Mouse (Mus musculus) c-Kit-positive CD71-positive TER-119-negative erythroid progenitor cells, embryonic 14.5 days (primary cell): ENCODE data around the gene Vps37c.

Experiments
- DNase-seq: peaks from one replicate; pipeline ENCODE4 v3.0.0-alpha.2; 2013; ENCODE audit warnings: low read depth

Vps37c gene

DNA sequence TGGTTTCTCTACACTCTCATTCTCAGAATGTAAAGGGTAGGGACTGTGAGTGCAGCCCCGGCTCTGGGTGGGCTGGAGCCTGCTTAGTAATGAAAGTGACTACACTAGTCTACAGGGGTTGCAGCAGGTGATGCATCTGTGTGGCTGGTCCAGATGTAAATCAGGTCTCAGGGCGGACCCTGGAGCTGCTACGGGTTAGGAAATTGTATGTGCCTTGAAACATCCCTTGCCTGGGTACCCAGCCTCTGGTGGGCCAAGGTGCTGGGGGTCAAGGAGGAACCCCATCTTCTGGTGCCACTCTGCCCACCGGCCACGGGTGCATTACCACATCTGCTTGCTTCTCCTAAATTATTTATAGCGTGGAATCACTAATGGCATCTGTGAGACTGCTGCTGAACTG is 25.6 kb downstream of the Vps37c start:
- DNase-seq: no peak

DNA sequence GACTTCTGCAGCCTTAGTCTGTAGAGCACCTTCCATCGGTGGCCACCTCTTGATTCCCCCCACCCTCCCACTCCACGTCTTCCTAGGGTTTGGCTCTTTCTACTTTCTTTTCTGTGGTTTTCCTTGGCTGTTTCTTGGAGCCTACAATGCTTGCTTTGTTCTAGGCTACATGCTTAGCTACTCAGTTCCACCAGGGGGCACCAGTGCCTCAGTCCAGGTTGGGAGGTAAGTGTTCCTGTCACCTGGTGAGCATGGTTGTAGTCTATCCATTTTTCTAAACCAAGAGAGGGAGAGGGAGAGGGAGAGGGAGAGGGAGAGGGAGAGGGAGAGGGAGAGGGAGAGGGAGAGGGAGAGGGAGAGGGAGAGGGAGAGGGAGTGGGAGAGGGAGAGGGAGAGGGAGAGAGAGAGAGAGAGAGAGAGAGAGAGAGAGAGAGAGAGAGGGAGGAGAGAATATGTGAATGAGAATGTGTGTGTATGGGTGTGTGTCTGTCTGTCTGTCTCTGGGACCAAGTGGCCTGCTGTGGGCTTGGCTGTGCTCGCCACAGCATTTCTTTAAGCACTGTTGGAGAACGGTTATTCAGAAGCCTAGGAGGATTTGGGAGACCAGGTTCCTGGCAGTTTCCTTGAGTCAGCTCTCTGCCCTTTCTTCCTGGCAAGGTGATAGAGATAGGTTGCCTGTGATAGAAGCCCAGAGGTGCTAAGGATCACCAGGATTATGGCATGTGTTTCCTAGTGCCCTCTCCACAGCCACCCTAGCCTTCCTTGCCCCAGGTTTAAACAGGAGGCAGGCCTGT is 26.3 kb downstream of the Vps37c start:
- DNase-seq: no peak

DNA sequence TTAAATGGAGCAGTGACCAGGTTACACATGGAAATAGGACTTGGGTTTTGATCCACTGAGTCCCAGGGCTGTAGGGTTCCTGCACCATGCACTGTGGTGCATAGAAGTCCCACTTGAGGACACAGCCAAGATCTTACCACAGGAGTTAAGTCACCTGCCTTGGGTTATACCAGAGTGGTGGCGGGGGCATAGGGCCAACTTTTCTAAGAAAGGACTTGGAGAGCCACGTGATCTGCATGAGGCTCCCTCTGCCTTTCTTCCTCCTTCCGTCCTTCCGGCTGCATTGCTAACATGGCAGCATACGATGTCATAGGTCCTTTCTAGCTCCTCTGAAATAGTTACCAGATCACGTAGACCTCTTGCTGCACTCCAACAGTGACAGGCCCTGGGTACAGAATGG is 26.9 kb downstream of the Vps37c start:
- no peak for DNase-seq

DNA sequence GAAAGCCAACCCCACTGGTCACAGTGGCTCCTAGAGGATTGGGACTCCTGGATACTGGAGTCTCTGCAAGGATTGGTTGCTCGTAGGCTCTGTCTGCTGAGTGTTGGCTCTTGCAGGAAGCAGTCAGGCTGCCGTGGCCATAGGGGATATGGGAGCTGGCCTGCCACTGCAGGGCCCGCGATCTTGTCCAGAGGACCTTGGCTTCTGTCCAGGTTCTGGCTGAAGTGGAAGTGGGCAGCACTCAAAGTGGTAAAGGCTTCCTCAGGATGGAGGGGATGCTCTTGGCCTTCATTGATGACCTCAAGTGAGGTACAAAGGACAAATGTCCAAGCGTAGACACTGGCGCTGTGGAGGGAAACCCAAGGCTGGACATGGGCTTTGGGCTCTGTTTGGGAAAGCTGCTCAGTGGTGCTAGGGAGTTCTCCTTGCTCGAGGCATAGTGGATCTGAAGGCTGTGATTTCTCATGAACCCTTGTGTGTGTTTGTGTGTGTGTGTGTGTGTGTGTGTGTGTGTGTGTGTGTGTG is 29.8 kb downstream of the Vps37c start:
- DNase-seq: no peak

DNA sequence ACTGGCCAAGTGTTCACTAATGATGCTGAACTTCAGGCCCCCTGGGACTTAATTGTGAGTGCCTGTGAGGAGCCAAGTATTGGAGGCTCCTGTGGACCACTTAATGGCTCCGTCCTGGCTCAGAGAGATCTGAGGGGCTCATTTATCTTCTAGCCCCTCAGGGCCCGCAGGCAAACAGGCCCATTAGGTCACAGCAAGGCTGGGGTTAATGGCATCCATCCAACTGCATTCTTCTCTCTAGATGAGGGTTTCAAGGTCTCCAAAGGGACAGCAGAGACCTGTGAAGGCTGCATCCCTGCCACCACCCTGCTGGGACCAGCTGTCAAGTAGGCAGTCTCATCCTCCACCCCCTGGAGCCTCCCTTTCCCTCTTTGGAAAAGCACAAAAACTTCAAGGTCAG is 31.2 kb downstream of the Vps37c start:
- no peak for DNase-seq

DNA sequence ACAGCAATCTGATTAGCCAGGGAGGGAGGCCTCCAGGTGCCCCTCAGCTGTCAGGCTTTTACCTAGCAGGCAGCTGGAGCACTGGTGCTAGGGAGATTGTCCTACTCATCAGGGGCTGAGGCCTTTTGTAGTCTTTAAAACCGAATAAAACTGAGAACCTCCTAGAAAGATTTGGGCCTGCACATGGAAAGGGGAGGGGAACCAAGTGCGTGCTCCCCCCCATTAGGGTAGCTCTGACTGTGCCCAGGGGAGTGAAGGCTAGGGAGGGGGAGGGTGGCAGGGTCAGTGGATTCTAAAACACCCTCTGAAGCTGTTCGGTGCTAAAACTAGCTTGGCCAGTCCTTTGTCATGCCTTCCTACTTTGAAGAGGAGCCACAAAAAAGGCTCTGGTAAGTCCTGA is 32.0 kb downstream of the Vps37c start:
- no peak for DNase-seq

DNA sequence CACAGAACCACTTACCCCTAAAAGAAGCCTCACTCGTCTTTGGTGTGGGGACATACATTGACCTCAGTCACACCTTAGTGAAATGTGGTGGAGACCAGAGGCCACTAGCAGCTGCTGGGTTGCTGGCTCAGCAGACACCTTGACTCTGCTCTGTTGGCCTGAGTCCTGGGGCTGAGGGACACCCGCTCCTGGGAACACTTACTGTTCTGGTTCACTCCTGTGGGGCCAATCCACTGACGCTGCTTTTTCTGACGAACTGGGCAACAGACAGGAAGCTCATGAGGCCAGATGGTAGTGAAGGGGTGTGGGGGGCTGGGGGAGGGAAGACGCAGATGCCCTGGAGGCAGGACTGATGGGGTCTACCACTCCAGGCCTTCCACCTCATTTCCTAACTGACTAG is 32.5 kb downstream of the Vps37c start:
- DNase-seq: no peak

DNA sequence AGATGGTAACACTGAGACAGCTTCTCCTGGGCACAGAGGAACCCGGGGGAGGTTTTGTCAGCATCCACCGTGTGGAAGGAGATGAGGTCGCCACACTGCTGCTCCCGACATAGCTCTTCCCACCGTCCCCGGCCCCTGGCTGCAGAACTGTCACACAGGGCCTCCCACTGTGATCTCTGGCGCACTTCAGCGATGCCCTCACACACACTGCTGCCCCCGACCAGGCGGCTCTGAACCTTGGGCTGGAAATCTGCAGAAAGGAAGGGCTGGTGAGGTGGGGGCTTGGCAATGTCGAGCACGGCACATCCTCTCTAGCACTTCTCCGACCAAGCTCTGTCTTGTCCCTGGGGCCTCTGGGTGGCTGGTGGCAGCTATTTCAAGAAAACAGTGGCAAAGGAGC is 34.5 kb downstream of the Vps37c start:
- no peak for DNase-seq

DNA sequence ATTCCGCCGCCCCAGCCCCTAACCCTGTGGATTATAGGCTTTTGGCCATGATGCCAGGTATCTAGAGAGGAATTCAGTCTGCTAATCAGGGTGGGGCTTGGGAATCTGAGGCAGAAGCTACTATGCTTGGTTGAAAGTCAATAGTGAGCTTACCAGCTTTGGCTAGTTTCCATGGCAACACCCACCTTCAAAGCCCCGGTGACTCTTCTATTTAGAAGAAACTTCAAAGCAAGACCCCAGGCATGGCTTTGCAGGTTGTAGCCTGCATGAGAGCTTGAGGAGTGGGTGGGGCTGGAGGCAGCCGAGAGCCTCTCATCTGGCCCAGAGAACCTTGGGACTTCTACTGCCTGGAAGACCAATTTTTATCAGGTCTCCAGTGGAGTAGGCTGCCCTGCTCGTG is 35.1 kb downstream of the Vps37c start:
- no peak for DNase-seq

DNA sequence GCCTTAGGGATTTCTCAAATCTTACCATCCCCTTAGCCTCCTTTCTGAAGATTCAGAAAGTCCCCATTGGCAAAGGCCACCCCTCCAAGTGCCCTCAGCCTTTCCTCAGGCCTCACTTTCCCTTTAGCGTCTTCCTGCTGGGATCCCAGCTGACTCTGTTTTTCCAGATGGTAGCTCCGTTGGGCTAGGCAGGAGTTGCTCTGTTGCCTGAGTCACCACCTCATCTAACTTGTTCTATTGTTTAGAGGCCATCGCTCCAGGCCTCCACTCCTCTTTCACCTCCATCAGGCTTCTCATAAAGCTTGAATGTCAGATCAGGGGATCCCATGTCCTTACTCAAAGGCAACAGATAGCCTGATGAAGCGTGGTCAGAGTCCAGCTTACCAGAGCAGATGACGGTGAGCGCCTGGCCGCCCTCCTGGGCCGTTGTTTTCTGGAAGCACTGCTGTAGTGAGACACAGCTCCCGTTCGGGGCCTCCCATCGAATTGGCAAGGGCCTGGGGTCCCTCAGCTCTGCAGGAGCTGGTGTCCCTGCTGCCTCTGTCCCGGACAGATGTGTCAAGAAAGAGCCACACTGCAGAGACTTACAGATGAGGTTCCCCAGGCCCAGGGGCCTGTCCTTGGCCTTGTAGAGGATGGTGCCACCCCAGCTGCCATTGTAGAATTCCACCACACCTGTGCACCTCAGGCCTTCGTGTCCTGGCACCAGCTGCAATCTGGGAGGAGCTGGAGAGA is 36.3 kb downstream of the Vps37c start:
- DNase-seq: no peak

DNA sequence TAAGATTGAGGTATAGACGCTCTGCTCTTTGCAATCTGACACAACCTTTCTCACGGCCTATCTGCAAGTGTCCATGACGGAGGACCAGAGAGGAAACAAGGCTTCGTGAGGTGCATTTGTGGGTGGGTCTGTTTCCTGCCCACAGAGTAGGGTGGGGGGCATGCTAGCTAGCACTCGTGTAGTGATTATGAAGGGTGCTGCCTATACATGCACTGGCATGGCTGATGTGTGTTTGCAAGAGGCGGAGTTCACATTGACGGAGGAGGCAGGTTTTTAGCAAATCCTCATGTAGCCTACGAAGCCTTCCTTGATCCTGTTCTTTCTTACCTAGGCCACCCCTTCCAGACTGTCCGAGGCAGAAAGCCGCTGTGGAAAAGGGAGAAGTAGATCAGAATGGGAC is 41.4 kb downstream of the Vps37c start:
- no peak for DNase-seq

DNA sequence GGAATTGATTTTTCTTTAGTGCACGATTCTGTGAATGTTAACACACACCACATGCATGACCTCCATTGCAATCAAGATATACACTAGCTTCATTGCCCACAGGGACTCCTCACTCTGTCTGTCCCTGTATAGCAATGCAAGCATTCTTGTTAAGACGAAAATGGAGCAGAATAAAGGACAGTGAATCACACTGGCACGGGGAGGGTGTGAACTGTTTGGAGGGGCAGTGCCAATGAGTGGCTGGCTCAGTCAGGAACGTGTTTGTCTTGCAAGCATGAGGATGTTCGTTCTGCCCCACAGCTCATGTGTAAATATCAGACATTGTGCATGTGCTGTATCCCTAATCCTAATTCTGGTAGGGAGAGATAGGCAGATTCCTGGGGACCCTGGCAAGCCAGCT is 41.9 kb downstream of the Vps37c start:
- DNase-seq: no peak

DNA sequence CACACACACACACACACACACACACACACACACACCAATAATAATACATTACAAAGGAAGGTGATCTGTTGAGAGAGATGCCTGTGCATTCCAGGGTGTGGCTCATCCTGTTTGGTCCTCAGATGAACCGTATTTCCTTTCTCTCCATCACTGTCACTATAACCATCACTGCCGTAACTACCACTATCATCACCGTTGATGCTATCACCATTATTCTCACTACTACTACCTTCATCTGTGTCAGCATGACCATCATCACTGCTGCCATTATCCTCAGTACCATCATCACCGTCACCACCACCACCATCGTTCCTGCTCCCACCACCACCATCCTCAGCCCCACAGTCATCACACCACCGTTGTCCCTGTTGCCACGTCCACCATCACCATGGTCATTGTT is 43.4 kb downstream of the Vps37c start:
- no peak for DNase-seq

DNA sequence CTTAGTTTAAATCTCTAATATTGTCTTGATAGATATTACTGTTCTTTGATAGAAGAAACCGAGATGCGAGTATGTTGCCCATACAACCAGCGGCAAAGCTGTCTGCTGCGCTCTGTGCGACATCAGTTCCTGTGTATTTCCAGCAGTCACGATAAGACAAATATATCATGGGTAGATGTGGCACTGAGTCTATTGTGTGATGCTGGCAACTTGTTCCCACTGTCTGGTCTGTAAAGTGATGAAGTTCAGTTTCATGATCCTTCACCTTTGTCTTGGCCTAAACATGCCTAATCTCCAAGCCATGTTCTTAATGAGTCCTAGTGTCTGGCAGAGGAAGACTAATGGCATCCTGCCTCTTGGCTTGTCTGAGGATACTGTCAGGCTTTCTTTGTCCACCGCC is 44.2 kb downstream of the Vps37c start:
- DNase-seq: no peak

DNA sequence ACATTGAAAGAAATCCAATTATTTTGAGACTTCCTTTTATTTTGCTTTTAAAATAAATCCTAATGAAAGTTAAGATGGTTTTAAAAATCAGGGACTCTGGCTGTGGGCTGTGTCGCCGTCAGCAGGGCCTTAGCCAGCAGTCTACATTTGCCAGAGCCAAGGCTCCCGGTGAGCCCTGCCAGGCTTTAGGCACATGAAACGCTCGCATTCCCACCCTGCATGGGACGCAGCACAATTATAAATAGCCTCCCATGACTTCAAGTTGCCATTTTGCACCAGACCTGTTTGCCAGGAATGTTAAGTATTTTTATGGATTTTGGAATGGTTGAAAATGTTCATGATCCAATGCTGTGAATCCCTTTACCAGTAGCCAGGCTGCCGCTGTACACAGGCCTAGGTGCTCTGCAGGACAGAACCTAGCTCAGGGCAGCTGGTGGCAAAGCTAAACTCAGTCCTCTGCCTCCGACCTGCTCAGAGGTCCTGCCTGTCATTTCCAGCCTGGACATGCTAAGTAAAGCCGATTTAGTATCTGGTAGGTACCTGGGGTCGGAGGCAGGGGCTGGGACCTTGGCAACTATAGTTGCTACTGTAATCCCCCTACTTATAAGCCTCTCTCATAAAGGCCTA is 45.1 kb downstream of the Vps37c start:
- DNase-seq: no peak

DNA sequence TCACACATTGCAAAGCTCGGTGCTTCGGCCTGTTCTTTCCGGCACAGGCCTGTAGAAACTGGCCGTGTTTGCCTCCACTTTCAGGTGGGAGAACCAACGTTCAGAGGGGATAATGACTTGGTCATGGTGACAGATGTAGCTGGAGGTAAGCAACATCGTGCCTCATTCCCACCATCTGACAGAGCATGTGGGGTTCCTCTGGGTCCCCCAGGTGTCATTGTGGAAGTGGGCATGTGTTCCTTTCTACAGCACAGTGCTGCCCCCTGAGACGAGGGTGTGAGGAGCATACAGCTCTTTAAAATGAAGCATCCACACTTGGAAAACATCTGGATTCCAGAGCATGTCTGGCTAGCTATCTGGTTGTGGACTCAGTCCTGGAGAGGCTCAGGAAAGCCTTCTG is 46.0 kb downstream of the Vps37c start:
- DNase-seq: no peak

DNA sequence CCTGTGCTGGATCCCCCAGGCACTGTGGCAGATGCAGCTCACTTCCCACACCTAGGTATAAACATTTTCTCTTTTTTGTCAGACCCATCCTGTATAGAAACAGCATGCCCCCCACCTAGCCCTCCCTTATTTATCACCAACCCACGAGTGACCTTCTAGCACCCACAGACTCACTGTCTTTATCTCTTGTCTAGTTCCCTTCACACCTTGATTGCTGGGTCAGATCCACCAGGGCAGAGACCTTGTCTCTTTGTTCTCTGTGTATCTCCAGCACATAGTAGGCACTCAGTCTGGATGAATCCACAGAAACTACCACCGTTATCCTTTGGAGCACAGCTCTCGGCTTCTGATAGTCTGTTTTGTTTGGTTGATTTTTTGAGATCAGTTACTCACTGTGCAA is 46.5 kb downstream of the Vps37c start:
- DNase-seq: no peak

DNA sequence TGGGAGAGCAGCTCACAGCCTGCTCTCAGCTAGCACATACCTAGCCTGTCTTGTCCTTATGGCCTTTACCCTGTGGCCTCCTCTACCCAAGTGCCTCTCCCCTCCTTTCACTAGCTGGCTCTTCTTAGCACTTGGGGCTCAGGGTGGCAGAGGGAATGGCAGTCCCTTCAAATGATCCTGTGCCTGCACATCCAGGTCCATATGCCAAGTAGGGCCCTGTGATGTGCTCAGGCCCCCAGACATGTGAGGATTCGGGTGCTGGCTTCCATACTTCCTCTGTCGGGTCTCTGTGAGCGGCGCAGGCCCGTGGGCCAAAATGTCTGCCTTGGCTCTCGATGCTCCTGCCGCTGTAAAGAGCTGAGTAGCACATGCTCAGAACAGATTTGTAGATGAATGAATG is 47.3 kb downstream of the Vps37c start:
- DNase-seq: no peak

DNA sequence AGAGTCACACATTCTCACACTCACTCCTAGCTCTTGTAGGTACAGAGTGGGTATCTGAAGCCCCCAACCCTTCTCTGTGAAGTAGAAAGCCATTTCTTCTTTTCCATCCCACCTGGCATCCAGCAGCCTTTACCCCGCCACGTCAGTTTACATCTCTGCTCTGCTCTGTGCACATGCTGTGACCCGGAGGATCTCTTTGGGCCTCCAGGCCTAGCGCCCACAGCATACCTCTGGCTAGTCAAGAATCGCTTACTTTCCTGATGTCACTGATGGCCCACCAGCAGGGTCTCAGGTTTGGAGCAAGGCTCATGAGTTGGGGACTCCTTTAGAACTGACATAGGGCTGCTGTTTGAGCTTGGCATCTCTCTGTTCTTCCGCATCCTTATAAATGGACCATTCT is 49.5 kb downstream of the Vps37c start:
- no peak for DNase-seq

DNA sequence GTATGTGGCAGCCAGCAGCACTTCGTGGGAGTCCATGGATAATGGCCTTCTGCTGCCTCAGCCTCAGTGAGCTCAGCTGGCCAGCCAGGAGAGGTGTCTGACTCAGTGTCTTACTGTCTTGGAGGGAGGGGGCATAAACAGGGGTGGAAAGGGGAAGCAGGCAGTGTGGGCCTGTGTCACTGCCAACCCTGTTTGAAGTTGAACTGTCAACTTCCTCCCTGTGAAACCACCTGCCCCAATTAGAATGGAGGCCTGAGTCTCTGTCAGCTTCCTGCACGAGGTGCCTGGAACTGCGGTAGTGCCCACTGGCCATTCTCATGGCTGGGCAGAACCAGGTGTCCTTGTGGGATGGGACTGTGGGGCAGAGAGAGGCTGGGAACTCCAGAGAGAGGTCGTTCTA is 50.3 kb downstream of the Vps37c start, which contains the start of gene Cd5:
Gene Cd5 (minus strand): TSS at position 192 of the 400 bp plus-strand sequence.
- no peak for DNase-seq

DNA sequence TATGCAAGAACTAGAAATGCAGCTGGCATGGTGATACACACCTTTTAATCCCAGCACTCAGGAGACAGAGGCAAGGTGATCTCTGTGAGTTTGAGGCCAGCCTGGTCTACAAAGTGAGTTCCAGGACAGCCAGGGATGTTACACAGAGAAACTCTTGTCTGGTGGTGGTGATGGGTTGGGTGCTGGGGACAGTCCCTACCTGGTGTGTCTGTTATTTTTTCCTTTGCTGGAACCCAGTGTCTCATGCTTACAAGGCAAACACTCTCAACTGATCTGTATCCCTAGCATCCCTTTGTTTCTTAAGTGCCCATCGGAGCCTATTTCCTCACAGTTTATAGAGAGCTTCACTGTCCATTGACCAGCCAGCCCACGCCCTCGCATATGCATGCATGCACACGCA is 51.4 kb downstream of the Vps37c start:
- no peak for DNase-seq

DNA sequence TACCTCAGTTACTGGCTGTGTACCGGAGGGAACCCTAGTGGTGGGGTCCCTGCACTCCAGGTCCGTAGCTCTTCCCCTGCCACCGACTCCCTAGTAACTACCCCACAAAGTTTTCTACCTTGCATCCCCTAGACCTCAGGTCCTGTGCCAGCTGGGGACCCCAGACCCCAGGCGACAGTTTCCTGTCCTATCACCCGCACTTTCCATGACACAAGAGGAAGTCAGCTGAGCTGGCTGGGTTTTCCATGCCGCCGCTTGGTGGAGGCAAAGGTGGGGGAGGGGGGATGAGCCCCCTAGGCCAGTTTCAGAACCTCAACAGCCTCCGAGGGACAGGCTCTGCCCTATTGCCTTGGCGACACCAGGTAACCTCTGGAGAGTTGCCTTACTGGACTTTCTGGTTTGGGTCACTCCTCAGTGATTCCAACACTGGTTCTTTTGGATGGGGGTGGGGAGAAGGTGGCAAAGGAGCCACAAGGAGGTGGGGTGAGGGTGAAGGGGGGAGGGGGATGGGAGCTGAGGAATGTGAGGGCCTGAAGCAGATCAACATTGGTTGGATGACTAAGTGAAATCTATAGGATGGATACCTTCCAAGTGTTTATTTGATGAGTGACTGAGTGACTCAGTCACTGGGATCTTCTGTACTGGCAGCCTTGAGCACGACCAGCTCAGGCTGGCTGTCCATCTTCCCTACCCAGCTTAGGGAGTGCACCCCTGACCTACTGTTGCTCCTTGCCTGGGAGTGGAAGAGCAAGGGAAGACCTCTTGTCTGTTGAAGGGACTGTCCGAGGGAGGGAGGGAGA is 52.3 kb downstream of the Vps37c start:
- DNase-seq: no peak
